Mouse (Mus musculus): ENCODE data around the gene Trabd2b. TPM values are rescaled to one million over a fixed set of nuclear protein-coding genes. Genes with fewer than 3 reads are reported as not detected.

The Trabd2b gene
- total and polyA plus RNA-seq, 2 experiments from 2014 or later = 4.5 to 10.5 TPM

- H3K36me3 ChIP-seq (replicated peaks; ENCODE audit: control insufficient read depth, insufficient read depth, low read length) = no peaks in the 10 kb centered on the region
- no peak overlapping the region for H3K9ac ChIP-seq (replicated peaks; ENCODE audit: low read depth, low read length)
- ATAC-seq (ENCODE audit: insufficient read depth, low read depth) = no peak
- no peak for TF ChIP-seq CTCF (IDR thresholded peaks at IDR 0.05; ENCODE audit: low read depth)
- TF ChIP-seq EP300 (IDR thresholded peaks at IDR 0.05; ENCODE audit: low read depth) = no peak
- H3K9me3 ChIP-seq (replicated peaks; ENCODE audit: control insufficient read depth, low read length) = no peaks in the 10 kb centered on the region
- DNase-seq (ENCODE audit: low spot score) = no peak
- H3K4me1 ChIP-seq (ENCODE audit: control insufficient read depth, insufficient read depth) = peaks cover 31% of the 10 kb centered on the region
- H3K27ac ChIP-seq (ENCODE audit: low read depth) = peak overlapping the region; percentile 91
- no peaks in the 10 kb centered on the region for H3K27me3 ChIP-seq (ENCODE audit: control insufficient read depth, insufficient read depth, low read length)
- H3K4me2 ChIP-seq (ENCODE audit: low read depth, low read length) = no peak overlapping the region
- H3K4me3 ChIP-seq (ENCODE audit: low read depth, low read length) = no peak overlapping the region
- WGBS = 72% methylated on average over 7 of the region's 7 CpGs
Observed at GRCm38 (mm10) chr4:114500317-114500716, 93.8 kb downstream of the Trabd2b start.

- Histone ChIP-seq H3K36me3 (replicated peaks; ENCODE audit: control insufficient read depth, insufficient read depth, low read length) (no peaks in the 10 kb centered on the region), H3K4me1 (ENCODE audit: control insufficient read depth, insufficient read depth) (peaks cover 38% of the 10 kb centered on the region), H3K9ac (replicated peaks; ENCODE audit: low read depth, low read length) (no peak overlapping the region), H3K4me2 (ENCODE audit: low read depth, low read length) (no peak overlapping the region), H3K9me3 (replicated peaks; ENCODE audit: control insufficient read depth, low read length) (no peaks in the 10 kb centered on the region), H3K4me3 (ENCODE audit: low read depth, low read length) (no peak overlapping the region), H3K27me3 (ENCODE audit: control insufficient read depth, insufficient read depth, low read length) (no peaks in the 10 kb centered on the region), H3K27ac (ENCODE audit: low read depth) (peak overlapping the region; percentile 91)
- DNase-seq (ENCODE audit: low spot score) (peak; percentile 95), ATAC-seq (ENCODE audit: insufficient read depth, low read depth) (peak; percentile 97)
- WGBS = 27% methylated on average over 1 of the region's 1 CpGs
- TF ChIP-seq EP300 (IDR thresholded peaks at IDR 0.05; ENCODE audit: low read depth) (peak; percentile 100), CTCF (IDR thresholded peaks at IDR 0.05; ENCODE audit: low read depth) (no peak)
Observed at GRCm38 (mm10) chr4:114501048-114501447, 94.5 kb downstream of the Trabd2b start.

GRCm38 (mm10) chr4:114501611-114502010 is 95.1 kb downstream of the Trabd2b start:
- TF ChIP-seq EP300 (IDR thresholded peaks at IDR 0.05; ENCODE audit: low read depth) (no peak), CTCF (IDR thresholded peaks at IDR 0.05; ENCODE audit: low read depth) (no peak)
- WGBS = 63% methylated on average over 4 of the region's 4 CpGs
- Histone ChIP-seq H3K27ac (ENCODE audit: low read depth) (peak overlapping the region; percentile 91), H3K9ac (replicated peaks; ENCODE audit: low read depth, low read length) (no peak overlapping the region), H3K36me3 (replicated peaks; ENCODE audit: control insufficient read depth, insufficient read depth, low read length) (no peaks in the 10 kb centered on the region), H3K4me3 (ENCODE audit: low read depth, low read length) (no peak overlapping the region), H3K9me3 (replicated peaks; ENCODE audit: control insufficient read depth, low read length) (no peaks in the 10 kb centered on the region), H3K4me2 (ENCODE audit: low read depth, low read length) (no peak overlapping the region), H3K27me3 (ENCODE audit: control insufficient read depth, insufficient read depth, low read length) (no peaks in the 10 kb centered on the region), H3K4me1 (ENCODE audit: control insufficient read depth, insufficient read depth) (peaks cover 38% of the 10 kb centered on the region)
- no peak for ATAC-seq (ENCODE audit: insufficient read depth, low read depth)
- DNase-seq (ENCODE audit: low spot score) = no peak

- Histone ChIP-seq H3K27ac (ENCODE audit: low read depth) (0 out of 2 replicates have a peak overlapping the region, but pooled peaks have one; percentile 43), H3K9ac (replicated peaks; ENCODE audit: low read depth, low read length) (0 out of 2 replicates have a peak overlapping the region, but pooled peaks have one; percentile 15), H3K9me3 (replicated peaks; ENCODE audit: control insufficient read depth, low read length) (no peaks in the 10 kb centered on the region), H3K36me3 (replicated peaks; ENCODE audit: control insufficient read depth, insufficient read depth, low read length) (no peaks in the 10 kb centered on the region), H3K27me3 (ENCODE audit: control insufficient read depth, insufficient read depth, low read length) (no peaks in the 10 kb centered on the region), H3K4me3 (ENCODE audit: low read depth, low read length) (no peak overlapping the region), H3K4me1 (ENCODE audit: control insufficient read depth, insufficient read depth) (peaks cover 39% of the 10 kb centered on the region), H3K4me2 (ENCODE audit: low read depth, low read length) (no peak overlapping the region)
- no peak for TF ChIP-seq EP300 (IDR thresholded peaks at IDR 0.05; ENCODE audit: low read depth)
- TF ChIP-seq CTCF (IDR thresholded peaks at IDR 0.05; ENCODE audit: low read depth) = no peak
- ATAC-seq (ENCODE audit: insufficient read depth, low read depth) (no peak), DNase-seq (ENCODE audit: low spot score) (no peak)
- 60% methylated on average over 11 of the region's 11 CpGs for WGBS
Observed at GRCm38 (mm10) chr4:114504227-114505041, 97.9 kb downstream of the Trabd2b start.

- H3K27me3 ChIP-seq (ENCODE audit: control insufficient read depth, insufficient read depth, low read length) = no peaks in the 10 kb centered on the region
- peak overlapping the region; percentile 5; the same call in 1 of the 2 replicates for H3K27ac ChIP-seq (ENCODE audit: low read depth)
- H3K9ac ChIP-seq (replicated peaks; ENCODE audit: low read depth, low read length) = no peak overlapping the region
- 68% methylated on average over 6 of the region's 6 CpGs for WGBS
- DNase-seq (ENCODE audit: low spot score) = no peak
- peak; percentile 25; the same call in 1 of the 2 replicates for ATAC-seq (ENCODE audit: insufficient read depth, low read depth)
- H3K4me3 ChIP-seq (ENCODE audit: low read depth, low read length) = no peak overlapping the region
- no peaks in the 10 kb centered on the region for H3K36me3 ChIP-seq (replicated peaks; ENCODE audit: control insufficient read depth, insufficient read depth, low read length)
- H3K9me3 ChIP-seq (replicated peaks; ENCODE audit: control insufficient read depth, low read length) = no peaks in the 10 kb centered on the region
- no peak overlapping the region for H3K4me2 ChIP-seq (ENCODE audit: low read depth, low read length)
- H3K4me1 ChIP-seq (ENCODE audit: control insufficient read depth, insufficient read depth) = peaks cover 44% of the 10 kb centered on the region
- TF ChIP-seq EP300 (IDR thresholded peaks at IDR 0.05; ENCODE audit: low read depth) (peak; percentile 15; the same call in 1 of the 2 replicates), CTCF (IDR thresholded peaks at IDR 0.05; ENCODE audit: low read depth) (no peak)
Observed at GRCm38 (mm10) chr4:114509601-114510000, 103.1 kb downstream of the Trabd2b start.

Measured in heart, postnatal 0 days (tissue).